Mouse (Mus musculus) layer of hippocampus, adult 9-10 months (tissue): ENCODE measurements around the gene Ranbp17.

Source experiments
- DNase-seq: peaks from one replicate; pipeline ENCODE4 v3.0.0; 2022; ENCODE audit warnings: low spot score

The Ranbp17 gene

GRCm38 (mm10) chr11:33196447-33197132 is 317.0 kb downstream of the Ranbp17 start:
- DNase-seq, result no peak

- DNase-seq, result no peak
These were observed 317.8 kb downstream of the Ranbp17 start for GRCm38 (mm10) chr11:33195531-33196446.

- DNase-seq, result no peak
These were observed 318.5 kb downstream of the Ranbp17 start for GRCm38 (mm10) chr11:33195061-33195460.

- DNase-seq, result no peak
These were observed 319.9 kb downstream of the Ranbp17 start for GRCm38 (mm10) chr11:33193695-33194094.

DNA sequence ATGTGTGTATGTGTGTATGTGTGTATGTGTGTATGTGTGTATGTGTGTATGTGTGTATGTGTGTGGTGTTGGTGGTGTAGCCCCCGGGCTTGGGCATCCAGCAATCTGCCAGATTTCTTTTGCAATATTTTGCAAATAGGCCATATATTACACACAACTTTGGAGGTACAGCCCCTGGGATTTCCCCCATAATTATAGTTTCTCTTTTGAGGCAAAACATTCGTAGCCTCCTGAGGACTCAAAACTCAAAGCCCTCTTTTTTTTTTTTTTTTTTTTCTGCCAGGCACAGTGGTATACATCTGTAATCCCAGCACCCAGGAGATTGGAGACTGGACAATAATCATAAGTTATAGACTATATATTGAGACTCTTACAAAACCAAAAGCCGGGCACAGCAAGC is 331.7 kb downstream of the Ranbp17 start:
- DNase-seq, result no peak

DNA sequence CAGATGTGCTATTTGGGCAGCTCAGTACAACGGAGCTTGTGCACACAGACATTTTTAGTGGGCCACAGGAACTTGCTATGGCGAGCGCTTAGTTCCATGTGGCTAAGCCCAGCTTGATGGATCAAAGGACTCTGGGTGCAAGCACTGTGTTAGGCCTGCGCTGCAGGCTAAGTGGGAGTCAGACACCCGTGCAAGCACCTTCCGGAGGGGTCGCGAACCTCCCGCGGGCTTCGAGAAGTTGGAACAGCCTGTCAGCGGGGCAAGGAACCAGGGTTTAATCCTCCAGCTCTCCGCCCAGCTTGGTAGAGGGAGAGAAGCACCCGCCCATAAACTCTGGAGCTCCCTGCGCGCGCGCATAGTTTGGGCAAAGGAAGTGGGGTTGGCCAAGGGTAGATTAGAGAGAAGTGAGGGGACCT is 332.8 kb downstream of the Ranbp17 start:
- DNase-seq, result no peak

- no peak for DNase-seq
These were observed 333.7 kb downstream of the Ranbp17 start for GRCm38 (mm10) chr11:33179802-33180201.

GRCm38 (mm10) chr11:33176525-33177245 is 336.9 kb downstream of the Ranbp17 start:
- no peak for DNase-seq

DNA sequence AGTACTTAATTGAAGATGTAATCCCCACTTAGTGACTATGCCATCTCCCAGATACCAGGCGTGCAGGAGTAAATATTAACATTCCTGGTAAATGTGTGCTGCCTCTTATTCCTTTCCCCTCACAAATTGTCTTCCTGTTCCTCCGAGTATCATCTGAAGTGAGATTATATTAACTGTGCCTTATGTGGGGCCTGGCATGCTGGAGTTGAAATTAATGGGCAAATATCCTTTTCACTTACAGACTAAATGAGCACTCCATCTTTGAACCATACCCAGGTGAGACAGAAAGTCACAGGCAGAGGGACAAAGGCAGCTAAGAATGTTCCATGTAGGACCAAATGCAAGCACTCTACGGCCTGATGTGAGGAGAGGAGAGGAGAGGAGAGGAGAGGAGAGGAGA is 337.8 kb downstream of the Ranbp17 start:
- DNase-seq, result no peak

- DNase-seq, result no peak
These were observed 343.1 kb downstream of the Ranbp17 start for GRCm38 (mm10) chr11:33170489-33170888.

DNA sequence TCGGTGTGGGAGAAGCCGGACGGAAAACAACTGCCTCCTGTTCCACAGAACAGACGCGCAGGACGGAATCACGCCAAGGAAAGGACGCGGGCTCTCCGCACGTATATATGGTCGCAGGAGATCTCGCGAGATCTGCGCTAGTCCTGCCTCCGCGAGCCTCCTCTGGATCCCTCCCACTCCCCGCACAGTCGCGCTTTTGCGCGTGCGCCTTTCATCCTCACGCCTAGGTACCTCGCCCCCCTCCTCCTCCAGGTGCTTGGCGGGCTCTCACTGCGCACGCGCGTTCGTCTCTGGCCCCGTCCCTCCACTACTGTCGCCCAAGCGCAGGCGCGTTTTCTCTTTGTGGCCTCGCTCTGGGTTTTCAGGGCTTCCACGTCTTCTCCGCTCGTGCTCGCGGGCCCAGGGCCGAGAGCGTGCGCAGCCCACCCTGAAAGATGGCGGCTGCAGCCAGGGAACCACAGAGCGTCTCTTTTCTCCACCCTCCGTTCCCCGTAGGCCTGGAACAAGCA is 350.5 kb downstream of the Ranbp17 start, which contains the start of gene Npm1:
Npm1 (minus strand) TSS at position 209 of the 509 bp plus-strand sequence.
- DNase-seq, result peak; percentile 98

GRCm38 (mm10) chr11:33162211-33162997 is 351.1 kb downstream of the Ranbp17 start:
- no peak for DNase-seq
